Mouse (Mus musculus): ENCODE data around the gene Vmn1r160. TPM values are rescaled to one million over a fixed set of nuclear protein-coding genes. Genes with fewer than 3 reads are reported as not detected.
"Not testable (repeated sequence)": the region's sequence is repeated elsewhere in the genome, so short reads cannot be mapped to it uniquely, and the experiment has no call there.

Gene Vmn1r160
- total RNA-seq (2021) = not detected
- long read RNA-seq, experiment 1 = 0 reads
- long read RNA-seq, experiment 2 = 0 reads

DNA sequence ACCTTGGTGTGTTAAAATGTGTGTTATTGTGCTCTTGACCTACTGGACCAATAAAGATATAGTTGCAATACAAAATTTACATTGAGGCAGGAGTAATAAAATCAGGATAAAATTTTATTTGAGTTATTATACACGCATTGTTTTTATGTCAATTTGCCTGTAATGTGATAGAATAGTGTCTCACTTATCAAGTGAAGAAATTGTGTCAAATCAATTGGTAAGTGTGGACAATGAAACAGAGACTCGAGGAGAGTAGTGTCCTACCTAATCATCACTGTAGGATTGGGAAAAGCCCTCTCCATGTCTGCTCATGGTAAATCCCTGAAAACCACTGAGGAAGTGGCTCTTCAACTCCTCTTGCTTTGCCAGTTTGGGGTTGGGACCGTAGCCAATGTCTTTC is at the start of gene Vmn1r160:
TSS of gene Vmn1r160 (plus strand) at position 301 of the 400 bp plus-strand sequence.
- not testable (repeated sequence) for DNase-seq

DNA sequence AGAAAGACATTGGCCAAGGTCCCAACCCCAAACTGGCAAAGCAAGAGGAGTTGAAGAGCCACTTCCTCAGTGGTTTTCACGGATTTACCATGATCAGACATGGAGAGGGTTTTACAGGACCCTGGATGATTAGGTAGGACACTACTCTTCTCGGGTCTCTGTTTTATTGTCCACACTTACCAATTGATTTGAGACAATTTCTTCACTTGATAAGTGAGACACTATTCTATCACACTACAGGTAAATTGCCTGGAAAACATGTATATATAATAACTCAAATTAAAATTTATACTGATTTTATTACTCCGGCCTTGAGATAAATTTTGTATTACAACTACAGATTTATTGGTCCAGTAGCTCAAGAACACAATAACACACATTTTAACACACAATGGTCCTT is 27.5 kb upstream of the Vmn1r160 start, which contains the start of gene Vmn1r159:
TSS of gene Vmn1r159 (minus strand) at position 101 of the 400 bp plus-strand sequence.
- not testable (repeated sequence) for DNase-seq

Other genes with a start within 250 kb of the Vmn1r160 start
- gene Vmn1r155, start 213.2 kb upstream of the Vmn1r160 start, total RNA-seq (2021) = not detected
- gene Gm8693, start 178.9 kb upstream of the Vmn1r160 start, total RNA-seq (2021) = not detected
- not detected for gene Gm4567, start 151.5 kb upstream of the Vmn1r160 start, total RNA-seq (2021)
- not detected for gene Vmn1r157, start 109.5 kb upstream of the Vmn1r160 start, total RNA-seq (2021)
- not detected for gene Vmn1r158, start 80.4 kb upstream of the Vmn1r160 start, total RNA-seq (2021)
- gene Vmn1r159, start 27.6 kb upstream of the Vmn1r160 start, total RNA-seq (2021) = not detected
- not detected for gene Gm4214, start 113.4 kb downstream of the Vmn1r160 start, total RNA-seq (2021)
- gene Gm4216, start 148.7 kb downstream of the Vmn1r160 start, total RNA-seq (2021) = not detected
- gene Vmn1r163, start 184.3 kb downstream of the Vmn1r160 start, total RNA-seq (2021) = not detected
- not detected for gene Gm8720, start 196.2 kb downstream of the Vmn1r160 start, total RNA-seq (2021)

Measured in gastrocnemius, postnatal 10 days (tissue).